Mouse (Mus musculus) CH12.LX (cell line): ENCODE measurements around the gene Ltbp2. TPM values are rescaled to one million over a fixed set of nuclear protein-coding genes. Genes with fewer than 3 reads are reported as not detected.
A peak's percentile ranks its signal among the peaks of the same experiment; 100 is the strongest.

ENCODE experiments used
- DNase-seq: peaks from one replicate; pipeline ENCODE4 v3.0.0-alpha.2; 2013; ENCODE audit errors: extremely low read depth
- H3K27ac ChIP-seq: 2 replicates; pipeline ENCODE4 v1.5.1; 2012; ENCODE audit warnings: low read depth, mild to moderate bottlenecking, control low read depth, moderate library complexity; ENCODE audit not compliant: insufficient read depth
- H3K27me3 ChIP-seq: replicated peaks from 2 replicates; pipeline ENCODE3; 2012; ENCODE audit warnings: inconsistent platforms
- H3K36me3 ChIP-seq, 2 experiments: replicated peaks in 1 of 2; 2 replicates each; pipeline versions ENCODE3 to v1.6.1; 2012; ENCODE audit warnings: inconsistent platforms in 1 of 2, low read length in 1 of 2, mild to moderate bottlenecking in 1 of 2, mixed read lengths in 1 of 2, moderate library complexity in 1 of 2; ENCODE audit not compliant: control insufficient read depth in 1 of 2, insufficient read depth in 1 of 2
- H3K4me1 ChIP-seq, 2 experiments: 2 replicates each; pipeline ENCODE4 v1.6.1; 2012; ENCODE audit warnings: inconsistent platforms in 1 of 2, moderate library complexity in 1 of 2; ENCODE audit not compliant: insufficient read depth in 2 of 2, control insufficient read depth in 1 of 2
- H3K4me2 ChIP-seq: 2 replicates; pipeline ENCODE4 v1.6.1; 2012; ENCODE audit warnings: low read depth, mild to moderate bottlenecking, control low read depth; ENCODE audit not compliant: poor library complexity, insufficient read depth, severe bottlenecking
- H3K4me3 ChIP-seq, 3 experiments: fragments of 150-350 bp in 1 of 3; sonication (generic) in 1 of 3; replicated peaks in 1 of 3; 2 replicates each; pipeline versions ENCODE3 to v1.5.1; 2011 to 2012; ENCODE audit warnings: low read depth in 2 of 3, low read length in 2 of 3, mild to moderate bottlenecking in 2 of 3, moderate library complexity in 2 of 3, control low read depth in 1 of 3, improper control_type of control experiment in 1 of 3, inconsistent platforms in 1 of 3, mixed read lengths in 1 of 3; ENCODE audit not compliant: poor library complexity in 1 of 3
- H3K79me2 ChIP-seq: replicated peaks from 2 replicates; pipeline ENCODE4 v1.6.1; 2012; ENCODE audit warnings: mild to moderate bottlenecking, moderate library complexity; ENCODE audit not compliant: control insufficient read depth, poor library complexity, insufficient read depth, severe bottlenecking; ENCODE audit errors: extremely low read depth
- H3K9ac ChIP-seq: 2 replicates; pipeline ENCODE4 v1.6.1; 2012; ENCODE audit warnings: low read depth, mild to moderate bottlenecking, control low read depth, moderate library complexity; ENCODE audit not compliant: insufficient read depth
- H3K9me3 ChIP-seq: replicated peaks from 2 replicates; pipeline ENCODE3; 2012; ENCODE audit warnings: low read length, inconsistent platforms, mixed read lengths
- CHD1 ChIP-seq: IDR thresholded peaks from 2 replicates; pipeline ENCODE4 v1.6.1; 2012; ENCODE audit warnings: low read depth, low read length, improper control_type of control experiment, inconsistent platforms
- CHD2 ChIP-seq: IDR thresholded peaks from 2 replicates; pipeline ENCODE4 v1.6.1; 2011; ENCODE audit warnings: low read length, improper control_type of control experiment
- CTCF ChIP-seq, 2 experiments: IDR thresholded peaks in 1 of 2; conservative IDR thresholded peaks in 1 of 2; 2 replicates each; pipeline ENCODE4 v1.5.1; 2011 to 2012; ENCODE audit warnings: low read depth in 2 of 2, low read length in 2 of 2, improper control_type of control experiment in 1 of 2, inconsistent platforms in 1 of 2, mild to moderate bottlenecking in 1 of 2, moderate library complexity in 1 of 2
- MEF2A ChIP-seq: IDR thresholded peaks from 2 replicates; pipeline ENCODE4 v1.6.1; 2014; ENCODE audit warnings: low read depth, mild to moderate bottlenecking, inconsistent platforms, low read length, improper control_type of control experiment, borderline replicate concordance
- NELFE ChIP-seq: IDR thresholded peaks from 2 replicates; pipeline ENCODE4 v1.6.1; 2011; ENCODE audit warnings: low read depth, low read length, improper control_type of control experiment
- POLR2A ChIP-seq: IDR thresholded peaks from 2 replicates; pipeline ENCODE4 v1.6.1; 2011; ENCODE audit warnings: low read depth, mild to moderate bottlenecking, improper control_type of control experiment, low read length
- RAD21 ChIP-seq: IDR thresholded peaks from 2 replicates; pipeline ENCODE4 v1.6.1; 2011; ENCODE audit warnings: low read depth, mild to moderate bottlenecking, low read length, improper control_type of control experiment, moderate library complexity
- SIN3A ChIP-seq: IDR thresholded peaks from 2 replicates; pipeline ENCODE4 v1.6.1; 2012; ENCODE audit warnings: low read length, improper control_type of control experiment, inconsistent platforms
- TBP ChIP-seq: conservative IDR thresholded peaks from 2 replicates; pipeline ENCODE4 v1.6.1; 2011; ENCODE audit warnings: low read depth, low read length, improper control_type of control experiment
- UBTF ChIP-seq: IDR thresholded peaks from 2 replicates; pipeline ENCODE4 v1.6.1; 2012; ENCODE audit warnings: low read depth, mild to moderate bottlenecking, inconsistent platforms, low read length, improper control_type of control experiment, moderate library complexity
- USF2 ChIP-seq: conservative IDR thresholded peaks from 2 replicates; pipeline ENCODE4 v1.6.1; 2011; ENCODE audit warnings: low read depth, low read length, improper control_type of control experiment
- ZKSCAN1 ChIP-seq: IDR thresholded peaks from 2 replicates; pipeline ENCODE4 v1.6.1; 2012; ENCODE audit warnings: low read depth, inconsistent platforms, low read length, improper control_type of control experiment, borderline replicate concordance
- dilution Hi-C: fragments of 300-500 bp; cut with MboI; formaldehyde crosslinking; loops from 2 replicates; pipeline ENCODE4 v1.14.3; 2020; ENCODE audit warnings: low sequenced_read_pairs; ENCODE audit not compliant: extremely low pct_unique_long_range_greater_than_20kb, extremely low pct_ligation_motif_present
- in situ Hi-C: fragments of 300-500 bp; cut with MboI; formaldehyde crosslinking; loops from 3 replicates; pipeline ENCODE4 v1.14.3; 2019; ENCODE audit warnings: low sequenced_read_pairs, low pct_ligation_motif_present, low pct_unique_long_range_greater_than_20kb, mixed read lengths
- polyA plus RNA-seq: library from polyadenylated mRNA; unstranded; fragments of >175 nt; gene quantifications from 2 replicates; pipeline ENCODE4 v1.2.1, GENCODE M21; 2012; ENCODE audit warnings: low read depth; ENCODE audit not compliant: insufficient read length
- total RNA-seq, 2 experiments: library from RNA; depleted of rRNA; stranded (reverse); fragments of 300-350 nt in 1 of 2; fragments of >200 nt in 1 of 2; gene quantifications; 2 replicates each; pipeline ENCODE4 v1.2.3; 2012 to 2014

The Ltbp2 gene
- total and polyA plus RNA-seq, 3 experiments, result 0.25 to 0.97 TPM; not detected in 1

DNA sequence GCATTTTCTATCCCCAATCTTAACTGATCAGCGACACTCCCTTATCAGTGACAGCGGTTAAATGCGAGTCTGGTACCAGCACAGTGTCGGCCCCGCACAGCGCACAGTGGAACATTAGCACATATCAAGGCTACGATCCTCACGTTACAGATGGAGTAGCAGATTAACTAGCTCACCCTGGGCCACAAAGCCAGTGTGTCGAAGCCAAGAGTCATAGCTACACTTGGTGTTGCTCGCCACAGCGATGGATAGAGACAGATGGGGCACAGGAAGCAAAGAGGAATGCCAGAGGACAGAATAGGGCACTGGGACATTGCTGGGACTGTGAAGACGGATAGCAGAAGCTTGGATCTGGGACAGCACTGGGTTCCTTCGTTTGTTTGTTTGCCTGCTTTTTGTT is 69.0 kb downstream of the Ltbp2 start:
- H3K4me1 ChIP-seq, result peaks cover 12 to 56% of the 10 kb centered on the region in 2 experiments; a peak in 3 of 4 replicates
- H3K9ac ChIP-seq, result no peak overlapping the region
- H3K79me2 ChIP-seq, result no peaks in the 10 kb centered on the region
- no peak overlapping the region for H3K27ac ChIP-seq
- no peak overlapping the region for H3K4me2 ChIP-seq
- H3K27me3 ChIP-seq, result no peaks in the 10 kb centered on the region
- H3K36me3 ChIP-seq, result no peaks in the 10 kb centered on the region
- no peak for DNase-seq
- in situ Hi-C loops (loop anchor here (5.0 to 25.0 kb wide), 2 partner anchors 40 to 180 kb away; partner anchors contain the start of gene Ylpm1), dilution Hi-C loops (no loop called here)
- TF ChIP-seq CHD2 (no peak), RAD21 (no peak), CTCF (conservative IDR thresholded peaks at IDR 0.05 in 1 of 2, IDR thresholded peaks at IDR 0.05 in 1 of 2; ENCODE audit: low read depth in 2 of 2, low read length in 2 of 2) (no peak)
- H3K4me3 ChIP-seq, result no peak overlapping the region
- no peaks in the 10 kb centered on the region for H3K9me3 ChIP-seq

DNA sequence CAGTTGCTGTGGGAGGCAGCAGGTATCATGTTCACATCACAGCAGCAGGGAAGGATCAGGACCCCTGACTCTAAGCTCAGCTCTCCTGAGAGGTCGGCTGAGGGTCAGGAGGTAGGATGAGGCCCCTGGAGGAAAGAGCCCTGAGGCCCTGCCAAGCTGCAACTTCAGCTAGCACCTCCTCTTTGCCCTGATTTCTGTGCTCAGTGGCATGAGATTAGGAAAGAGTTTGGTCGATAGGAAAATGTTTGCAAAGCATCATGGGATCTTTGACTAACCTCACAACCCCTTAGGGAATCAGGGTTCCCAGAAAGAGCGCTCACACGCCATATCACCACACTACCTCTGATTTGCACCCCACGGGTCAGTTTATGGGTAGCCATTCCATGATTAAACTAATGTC is 69.6 kb downstream of the Ltbp2 start:
- H3K9me3 ChIP-seq, result no peaks in the 10 kb centered on the region
- dilution Hi-C loops (no loop called here), in situ Hi-C loops (loop anchor here (5.0 to 25.0 kb wide), 2 partner anchors 41 to 181 kb away; partner anchors contain the start of gene Ylpm1)
- H3K79me2 ChIP-seq, result no peaks in the 10 kb centered on the region
- H3K27ac ChIP-seq, result no peak overlapping the region
- H3K4me3 ChIP-seq, result no peak overlapping the region
- no peak overlapping the region for H3K9ac ChIP-seq
- no peaks in the 10 kb centered on the region for H3K27me3 ChIP-seq
- H3K4me2 ChIP-seq, result peak overlapping the region; percentile 1; the same call in 1 of the 2 replicates
- H3K36me3 ChIP-seq, result no peaks in the 10 kb centered on the region
- DNase-seq, result peak; percentile 48
- TF ChIP-seq CHD1 (no peak), MEF2A (no peak), ZKSCAN1 (no peak), POLR2A (no peak), UBTF (no peak), CHD2 (no peak), NELFE (no peak), SIN3A (no peak)
- H3K4me1 ChIP-seq, result peaks cover 18 to 62% of the 10 kb centered on the region in 2 experiments

DNA sequence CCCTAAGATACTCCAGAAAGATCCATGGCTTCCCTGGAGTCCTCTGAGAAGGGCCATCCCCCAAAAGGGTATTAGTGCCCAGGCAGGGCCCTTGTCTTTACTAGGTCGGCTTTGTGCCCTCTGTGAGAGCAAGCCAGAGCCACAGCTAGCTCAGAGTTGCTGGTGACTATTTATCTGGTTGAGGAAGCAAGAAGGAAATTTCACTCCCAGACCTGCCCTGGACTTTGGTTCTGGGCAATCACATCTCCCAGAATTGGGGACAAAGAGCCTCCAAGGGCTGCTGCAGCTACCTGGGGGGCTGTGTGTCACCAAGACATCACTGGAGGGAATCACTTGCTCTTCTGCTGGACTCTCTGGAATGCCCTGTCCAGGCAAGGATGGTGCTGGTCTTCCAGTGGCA is 70.3 kb downstream of the Ltbp2 start:
- H3K4me3 ChIP-seq, result no peak overlapping the region
- dilution Hi-C loops, result no loop called here
- no peak for TF ChIP-seq TBP
- TF ChIP-seq ZKSCAN1, result no peak
- no peak for TF ChIP-seq USF2

More for the DNA sequence above, 70.3 kb downstream of the Ltbp2 start:
- H3K4me2 ChIP-seq, result no peak overlapping the region
- H3K4me1 ChIP-seq, result peaks cover 21 to 66% of the 10 kb centered on the region in 2 experiments
- H3K27ac ChIP-seq, result no peak overlapping the region
- peaks cover under 1% of the 10 kb centered on the region for H3K27me3 ChIP-seq
- H3K36me3 ChIP-seq, result no peaks in the 10 kb centered on the region
- no peak overlapping the region for H3K9ac ChIP-seq
- no peaks in the 10 kb centered on the region for H3K9me3 ChIP-seq
- in situ Hi-C loops, result loop anchor here (5.0 to 25.0 kb wide), 2 partner anchors 41 to 181 kb away; partner anchors contain the start of gene Ylpm1
- no peak for DNase-seq
- no peaks in the 10 kb centered on the region for H3K79me2 ChIP-seq
